Mouse (Mus musculus) left cerebral cortex, adult 11 months (tissue): ENCODE results near the gene Sult1a1.
"Not testable (repeated sequence)": the region's sequence is repeated elsewhere in the genome, so short reads cannot be mapped to it uniquely, and the experiment has no call there.

ENCODE experiments used
- DNase-seq: peaks from one replicate; pipeline ENCODE4 v3.0.0; 2022; ENCODE audit warnings: low spot score

Gene Sult1a1

GRCm38 (mm10) chr7:126663646-126664045 is 12.6 kb downstream of the Sult1a1 start:
- no peak for DNase-seq

GRCm38 (mm10) chr7:126659771-126660170 is 16.5 kb downstream of the Sult1a1 start:
- DNase-seq, result no peak

GRCm38 (mm10) chr7:126657522-126657921 is 18.7 kb downstream of the Sult1a1 start:
- no peak for DNase-seq

GRCm38 (mm10) chr7:126655695-126656094 is 20.5 kb downstream of the Sult1a1 start:
- DNase-seq, result no peak

GRCm38 (mm10) chr7:126653991-126654390 is 22.2 kb downstream of the Sult1a1 start:
- no peak for DNase-seq

- DNase-seq, result no peak
Measured at GRCm38 (mm10) chr7:126650852-126651251, 25.4 kb downstream of the Sult1a1 start.

- peak; percentile 89 for DNase-seq
Measured at GRCm38 (mm10) chr7:126649231-126650051, 26.8 kb downstream of the Sult1a1 start, which contains the start of gene Sgf29. TSS of gene Sgf29 (plus strand) at chr7:126649309.

- no peak for DNase-seq
Measured at GRCm38 (mm10) chr7:126648486-126648885, 27.7 kb downstream of the Sult1a1 start.

- no peak for DNase-seq
Measured at GRCm38 (mm10) chr7:126645708-126646107, 30.5 kb downstream of the Sult1a1 start.

- DNase-seq, result no peak
Measured at GRCm38 (mm10) chr7:126644914-126645313, 31.3 kb downstream of the Sult1a1 start.

GRCm38 (mm10) chr7:126644345-126644744 is 31.9 kb downstream of the Sult1a1 start:
- no peak for DNase-seq

GRCm38 (mm10) chr7:126643244-126643617 is 33.0 kb downstream of the Sult1a1 start:
- DNase-seq, result not testable (repeated sequence)

- no peak for DNase-seq
Measured at GRCm38 (mm10) chr7:126642545-126643243, 33.5 kb downstream of the Sult1a1 start.

GRCm38 (mm10) chr7:126636733-126637520 is 39.3 kb downstream of the Sult1a1 start:
- DNase-seq, result no peak

- no peak for DNase-seq
Measured at GRCm38 (mm10) chr7:126635375-126635774, 40.9 kb downstream of the Sult1a1 start.

- DNase-seq, result no peak
Measured at GRCm38 (mm10) chr7:126632478-126632877, 43.8 kb downstream of the Sult1a1 start.

GRCm38 (mm10) chr7:126630824-126631518 is 45.3 kb downstream of the Sult1a1 start, which contains the start of gene Nupr1:
TSS of gene Nupr1 (minus strand) at chr7:126630861.
- no peak for DNase-seq

GRCm38 (mm10) chr7:126629915-126630314 is 46.3 kb downstream of the Sult1a1 start:
- no peak for DNase-seq

GRCm38 (mm10) chr7:126628111-126628510 is 48.1 kb downstream of the Sult1a1 start:
- no peak for DNase-seq

- DNase-seq, result no peak
Measured at GRCm38 (mm10) chr7:126625807-126626600, 50.2 kb downstream of the Sult1a1 start.

GRCm38 (mm10) chr7:126625369-126625768 is 50.9 kb downstream of the Sult1a1 start:
- peak; percentile 30 for DNase-seq
